Mouse (Mus musculus): ENCODE data around the gene Idh1.

- TF ChIP-seq POLR2A (IDR thresholded peaks at IDR 0.05; ENCODE audit: borderline replicate concordance, extremely low read depth, low read depth, low read length) (no peak), CTCF (IDR thresholded peaks at IDR 0.05; ENCODE audit: insufficient read depth, low read length) (no peak)
Measured at GRCm38 (mm10) chr1:65130226-65130625, 56.1 kb downstream of the Idh1 start.
